Mouse (Mus musculus): ENCODE data around the gene Vps13a. TPM values are rescaled to one million over a fixed set of nuclear protein-coding genes. Genes with fewer than 3 reads are reported as not detected.
"Not testable (repeated sequence)": the region's sequence is repeated elsewhere in the genome, so short reads cannot be mapped to it uniquely, and the experiment has no call there.

The Vps13a gene
- polyA plus RNA-seq (2016; fragmentation: Nextera tagmentation; extraction: Ambion mirVana) = 9.4 and 9.8 TPM in 2 replicates

DNA sequence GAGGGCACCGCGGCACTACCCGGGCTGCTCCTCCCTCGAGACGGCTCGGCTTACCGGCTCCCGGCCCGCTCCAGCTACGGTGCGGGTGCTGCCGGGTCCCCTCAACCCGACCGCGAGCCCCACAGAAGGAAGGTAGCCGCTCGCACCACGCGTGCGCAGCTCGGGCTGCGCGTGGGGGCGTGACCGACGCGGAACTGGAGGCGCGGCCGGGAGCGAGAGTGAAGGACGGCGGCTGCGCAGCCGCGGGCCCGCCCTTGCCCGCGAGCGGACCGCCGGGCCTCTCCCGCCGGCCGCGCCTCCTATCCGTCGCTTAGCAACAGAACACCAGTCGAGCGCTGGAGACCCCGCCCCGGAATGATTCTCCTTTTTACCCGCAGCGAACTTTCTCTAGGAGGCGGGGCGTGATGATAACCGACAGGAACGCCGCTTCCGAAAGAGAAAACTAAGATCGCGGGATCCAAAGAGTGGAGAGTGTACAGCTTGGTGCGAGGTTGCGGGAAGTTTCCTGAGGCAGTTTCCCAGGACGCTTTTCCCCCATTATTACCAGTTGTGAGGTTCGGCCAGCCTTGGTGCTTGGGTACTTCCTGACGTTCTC lies at the start of gene Vps13a:
Vps13a (minus strand) TSS at position 144 of the 595 bp plus-strand sequence.
- Histone ChIP-seq H3K27ac (replicated peaks) (peak within 1 kb of the TSS; percentile 87), H3K27me3 (ENCODE audit: low read depth, poor library complexity, severe bottlenecking) (peaks cover 18% of the 10 kb centered on the region)
- under 1% methylated on average over 67 of the region's 67 CpGs for WGBS

DNA sequence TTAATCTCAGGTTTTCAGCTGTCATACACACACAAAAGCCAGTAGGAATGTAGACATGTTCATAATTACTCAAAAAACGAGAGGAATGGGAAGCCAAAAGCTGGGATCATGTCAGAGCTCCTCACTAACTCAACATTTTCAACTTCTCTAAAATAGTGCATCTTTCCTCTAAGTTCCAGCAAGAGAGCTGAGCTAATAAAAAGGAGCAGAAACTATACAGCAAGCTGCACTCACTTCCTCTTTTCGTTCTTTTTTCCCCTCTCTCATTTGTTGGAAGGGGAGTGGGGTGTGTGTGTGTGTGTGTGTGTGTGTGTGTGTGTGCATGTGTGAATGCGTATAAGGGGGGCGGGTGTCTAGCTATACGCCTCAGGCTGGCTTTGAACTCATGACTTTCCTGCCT lies 46.9 kb upstream of the Vps13a start:
- H3K4me3 ChIP-seq = no peak overlapping the region
- DNase-seq (ENCODE audit: low spot score) = no peak
- no peaks in the 10 kb centered on the region for H3K4me1 ChIP-seq
- WGBS = 85% methylated on average over 5 of the region's 5 CpGs
- no peaks in the 10 kb centered on the region for H3K9me3 ChIP-seq (replicated peaks)
- no peaks in the 10 kb centered on the region for H3K27me3 ChIP-seq (ENCODE audit: low read depth, poor library complexity, severe bottlenecking)
- H3K27ac ChIP-seq (replicated peaks) = no peak overlapping the region
- no peaks in the 10 kb centered on the region for H3K36me3 ChIP-seq

More for the DNA sequence above, at the start of gene Vps13a:
- no peaks in the 10 kb centered on the region for H3K36me3 ChIP-seq
- no peaks in the 10 kb centered on the region for H3K9me3 ChIP-seq (replicated peaks)
- peak; percentile 92 for DNase-seq (ENCODE audit: low spot score)
- H3K4me3 ChIP-seq = peak within 1 kb of the TSS; percentile 80
- peaks cover 14% of the 10 kb centered on the region for H3K4me1 ChIP-seq

DNA sequence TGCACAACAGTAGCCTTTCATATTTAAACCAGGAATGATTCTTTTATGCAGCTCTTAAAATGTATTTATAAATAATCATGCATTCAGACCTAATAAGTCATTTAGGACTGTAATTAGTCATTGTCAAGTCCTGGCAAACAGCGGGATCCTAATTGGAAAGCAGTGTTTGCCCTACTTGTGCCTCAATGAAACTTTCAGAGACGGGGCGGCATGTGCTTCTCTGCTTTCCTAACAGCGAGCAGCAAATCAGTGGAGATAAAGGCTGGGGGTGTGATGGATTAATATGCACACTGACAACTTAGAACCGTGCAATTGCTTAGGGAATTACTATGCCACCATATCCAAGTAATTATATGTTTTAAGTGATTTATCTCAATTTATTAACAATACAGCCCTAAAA lies 44.5 kb upstream of the Vps13a start:
- H3K9me3 ChIP-seq (replicated peaks) = no peaks in the 10 kb centered on the region
- no peak overlapping the region for H3K4me3 ChIP-seq
- H3K4me1 ChIP-seq = no peaks in the 10 kb centered on the region
- no peak overlapping the region for H3K27ac ChIP-seq (replicated peaks)
- H3K36me3 ChIP-seq = no peaks in the 10 kb centered on the region
- no peaks in the 10 kb centered on the region for H3K27me3 ChIP-seq (ENCODE audit: low read depth, poor library complexity, severe bottlenecking)
- no peak for DNase-seq (ENCODE audit: low spot score)
- WGBS = 71% methylated on average over 5 of the region's 5 CpGs

- no peak overlapping the region for H3K4me3 ChIP-seq
- no peaks in the 10 kb centered on the region for H3K9me3 ChIP-seq (replicated peaks)
- no peaks in the 10 kb centered on the region for H3K4me1 ChIP-seq
- H3K27me3 ChIP-seq (ENCODE audit: low read depth, poor library complexity, severe bottlenecking) = no peaks in the 10 kb centered on the region
- 70% methylated on average over 5 of the region's 5 CpGs for WGBS
- no peak for DNase-seq (ENCODE audit: low spot score)
- H3K36me3 ChIP-seq = no peaks in the 10 kb centered on the region
- H3K27ac ChIP-seq (replicated peaks) = no peak overlapping the region
These were observed 34.1 kb upstream of the Vps13a start for GRCm38 (mm10) chr19:16814848-16815247.

DNA sequence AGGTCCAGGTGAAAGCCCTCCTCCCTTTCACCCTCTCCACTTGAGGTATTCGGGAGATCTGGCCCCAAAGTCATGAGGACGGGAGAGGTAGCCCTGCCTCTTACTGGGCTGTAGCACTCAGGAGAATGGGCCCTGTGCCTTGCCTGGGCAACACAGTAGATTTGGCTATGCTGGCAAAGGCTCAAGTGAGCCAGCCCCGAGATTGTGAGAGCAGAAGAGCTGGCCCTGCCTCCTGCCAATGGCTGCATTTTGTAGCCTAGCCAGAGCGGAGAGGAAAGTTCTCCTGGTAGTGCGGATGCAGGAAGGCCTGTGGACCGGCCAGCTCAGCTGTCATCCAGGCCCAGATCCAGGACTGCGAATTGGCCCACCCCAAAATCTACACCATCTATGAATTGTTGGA lies 32.6 kb upstream of the Vps13a start:
- no peaks in the 10 kb centered on the region for H3K9me3 ChIP-seq (replicated peaks)
- WGBS = 82% methylated on average over 7 of the region's 7 CpGs
- H3K36me3 ChIP-seq = no peaks in the 10 kb centered on the region
- no peak for DNase-seq (ENCODE audit: low spot score)
- no peak overlapping the region for H3K4me3 ChIP-seq
- H3K4me1 ChIP-seq = no peaks in the 10 kb centered on the region
- H3K27me3 ChIP-seq (ENCODE audit: low read depth, poor library complexity, severe bottlenecking) = no peaks in the 10 kb centered on the region
- H3K27ac ChIP-seq (replicated peaks) = no peak overlapping the region

DNA sequence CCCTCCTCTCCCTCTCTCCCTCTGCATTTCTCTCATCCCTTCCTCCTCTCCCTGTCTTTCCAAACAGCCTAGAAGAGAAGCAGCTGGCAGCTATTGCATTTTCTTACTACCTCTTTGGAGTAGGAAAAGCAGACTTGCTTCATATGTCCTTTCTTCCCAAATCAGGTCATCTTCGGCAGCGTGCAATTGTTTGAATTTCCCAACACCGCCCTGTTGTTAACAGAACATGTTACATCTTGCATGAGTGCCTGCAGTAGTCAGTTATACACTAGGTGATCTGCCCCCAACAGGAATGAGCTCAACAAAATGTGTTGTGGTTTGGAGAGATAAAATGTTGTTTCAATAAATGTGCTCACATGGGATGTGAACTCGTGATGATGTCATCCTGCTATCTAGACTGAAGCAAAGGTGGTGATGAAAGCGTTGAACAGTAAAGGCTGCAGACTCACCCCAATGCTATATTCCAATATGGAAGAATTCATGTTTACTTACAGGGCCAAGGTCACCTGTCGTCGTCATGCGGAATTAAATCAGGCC lies 31.4 kb upstream of the Vps13a start:
- no peaks in the 10 kb centered on the region for H3K4me1 ChIP-seq
- no peak overlapping the region for H3K27ac ChIP-seq (replicated peaks)
- DNase-seq (ENCODE audit: low spot score) = no peak
- no peaks in the 10 kb centered on the region for H3K36me3 ChIP-seq
- 95% methylated on average over 8 of the region's 8 CpGs for WGBS
- no peaks in the 10 kb centered on the region for H3K27me3 ChIP-seq (ENCODE audit: low read depth, poor library complexity, severe bottlenecking)
- no peaks in the 10 kb centered on the region for H3K9me3 ChIP-seq (replicated peaks)
- no peak overlapping the region for H3K4me3 ChIP-seq

GRCm38 (mm10) chr19:16805102-16805501 lies 24.4 kb upstream of the Vps13a start:
- H3K27me3 ChIP-seq (ENCODE audit: low read depth, poor library complexity, severe bottlenecking) = no peaks in the 10 kb centered on the region
- H3K4me1 ChIP-seq = no peaks in the 10 kb centered on the region
- 44% methylated on average over 3 of the region's 3 CpGs for WGBS
- no peak overlapping the region for H3K4me3 ChIP-seq
- no peak overlapping the region for H3K27ac ChIP-seq (replicated peaks)
- H3K36me3 ChIP-seq = no peaks in the 10 kb centered on the region
- H3K9me3 ChIP-seq (replicated peaks) = no peaks in the 10 kb centered on the region
- no peak for DNase-seq (ENCODE audit: low spot score)

DNA sequence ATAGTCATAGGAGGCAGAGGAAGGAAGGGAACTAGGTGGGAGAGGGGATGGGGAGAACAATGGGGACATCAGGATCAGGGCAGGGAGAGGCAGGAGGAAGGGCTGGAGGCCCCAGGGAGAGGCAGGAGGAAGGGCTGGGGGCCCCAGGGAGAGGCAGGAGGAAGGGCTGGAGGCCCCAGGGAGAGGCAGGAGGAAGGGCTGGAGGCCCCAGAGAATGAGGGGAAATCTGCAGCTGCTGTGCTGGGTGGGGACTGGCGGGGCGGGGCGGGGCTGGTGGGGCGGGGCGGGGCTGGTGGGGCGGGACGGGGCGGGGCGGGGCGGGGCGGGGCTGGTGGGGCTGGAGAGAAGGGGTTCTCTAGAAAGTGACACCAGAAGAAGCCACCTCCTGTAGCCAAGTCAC lies 23.8 kb upstream of the Vps13a start:
- WGBS = no CpG with 5 or more reads among the region's 11 CpGs
- Histone ChIP-seq H3K27ac (replicated peaks) (no peak overlapping the region), H3K27me3 (ENCODE audit: low read depth, poor library complexity, severe bottlenecking) (no peaks in the 10 kb centered on the region), H3K9me3 (replicated peaks) (no peaks in the 10 kb centered on the region), H3K4me3 (no peak overlapping the region), H3K4me1 (no peaks in the 10 kb centered on the region), H3K36me3 (no peaks in the 10 kb centered on the region)
- no peak for DNase-seq (ENCODE audit: low spot score)

- Histone ChIP-seq H3K4me3 (no peak overlapping the region), H3K9me3 (replicated peaks) (no peaks in the 10 kb centered on the region), H3K27ac (replicated peaks) (no peak overlapping the region), H3K27me3 (ENCODE audit: low read depth, poor library complexity, severe bottlenecking) (no peaks in the 10 kb centered on the region), H3K36me3 (no peaks in the 10 kb centered on the region), H3K4me1 (no peaks in the 10 kb centered on the region)
- WGBS = 7% methylated on average over 3 of the region's 3 CpGs
- DNase-seq (ENCODE audit: low spot score) = peak; percentile 26
These were observed 22.0 kb upstream of the Vps13a start for GRCm38 (mm10) chr19:16802707-16803106.

DNA sequence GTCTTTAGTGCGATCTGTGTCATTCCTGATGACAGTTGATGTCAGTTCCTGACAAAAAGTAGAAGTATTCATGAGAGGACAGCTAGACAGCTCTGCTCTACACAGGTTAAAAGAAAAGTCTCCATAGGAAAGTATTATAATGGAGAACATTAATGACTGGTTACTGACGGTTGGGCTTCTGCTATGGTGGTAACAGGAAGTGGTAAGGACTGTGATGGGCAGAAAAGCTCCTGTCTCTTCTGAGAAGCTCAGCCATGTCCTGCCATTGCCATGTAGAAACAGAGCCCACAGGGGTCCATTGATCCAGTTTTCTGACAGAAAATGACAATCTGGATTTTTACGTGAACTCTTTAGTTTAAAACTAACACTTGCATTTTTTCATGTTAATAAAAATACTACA lies 21.4 kb upstream of the Vps13a start:
- Histone ChIP-seq H3K4me3 (no peak overlapping the region), H3K4me1 (no peaks in the 10 kb centered on the region)

GRCm38 (mm10) chr19:16797923-16798322 lies 17.2 kb upstream of the Vps13a start:
- DNase-seq (ENCODE audit: low spot score) = no peak
- no peak overlapping the region for H3K4me3 ChIP-seq
- H3K9me3 ChIP-seq (replicated peaks) = peaks cover 3% of the 10 kb centered on the region; the same call in 1 of the 2 replicates
- H3K27me3 ChIP-seq (ENCODE audit: low read depth, poor library complexity, severe bottlenecking) = no peaks in the 10 kb centered on the region
- no peaks in the 10 kb centered on the region for H3K36me3 ChIP-seq
- 85% methylated on average over 4 of the region's 4 CpGs for WGBS
- no peak overlapping the region for H3K27ac ChIP-seq (replicated peaks)
- no peaks in the 10 kb centered on the region for H3K4me1 ChIP-seq

More for the DNA sequence above, 21.4 kb upstream of the Vps13a start:
- DNase-seq (ENCODE audit: low spot score) = no peak
- Histone ChIP-seq H3K9me3 (replicated peaks) (no peaks in the 10 kb centered on the region), H3K27me3 (ENCODE audit: low read depth, poor library complexity, severe bottlenecking) (no peaks in the 10 kb centered on the region), H3K27ac (replicated peaks) (no peak overlapping the region), H3K36me3 (no peaks in the 10 kb centered on the region)
- WGBS = 81% methylated on average over 3 of the region's 3 CpGs

- not testable (repeated sequence) for H3K4me3 ChIP-seq; H3K27me3 ChIP-seq (ENCODE audit: low read depth, poor library complexity, severe bottlenecking); H3K4me1 ChIP-seq; DNase-seq (ENCODE audit: low spot score); H3K27ac ChIP-seq (replicated peaks); H3K36me3 ChIP-seq; H3K9me3 ChIP-seq (replicated peaks)
- 93% methylated on average over 3 of the region's 3 CpGs for WGBS
These were observed 13.8 kb upstream of the Vps13a start for GRCm38 (mm10) chr19:16794486-16794885.

DNA sequence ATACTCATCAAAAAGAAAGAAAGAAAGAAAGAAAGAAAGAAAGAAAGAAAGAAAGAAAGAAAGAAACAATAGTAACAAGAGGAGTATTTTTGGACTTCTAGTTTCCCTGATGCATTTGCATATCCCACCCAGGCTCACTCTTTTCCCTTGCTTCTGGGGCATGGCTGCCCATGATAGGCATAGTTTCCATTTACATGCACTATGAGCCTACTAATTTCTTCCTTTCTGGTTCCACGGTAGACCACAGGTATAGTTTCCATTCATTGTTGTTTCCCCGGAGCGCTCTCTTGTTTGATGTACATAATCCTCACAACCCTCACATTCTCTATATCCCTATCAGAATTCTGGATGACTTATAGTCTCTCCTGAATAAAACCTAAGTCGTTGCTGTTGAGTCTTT lies 9.2 kb upstream of the Vps13a start:
- H3K4me1 ChIP-seq = no peaks in the 10 kb centered on the region
- H3K27ac ChIP-seq (replicated peaks) = no peak overlapping the region
- no peaks in the 10 kb centered on the region for H3K27me3 ChIP-seq (ENCODE audit: low read depth, poor library complexity, severe bottlenecking)
- H3K9me3 ChIP-seq (replicated peaks) = no peaks in the 10 kb centered on the region; the same call in 1 of the 2 replicates
- no peak for DNase-seq (ENCODE audit: low spot score)
- H3K4me3 ChIP-seq = no peak overlapping the region
- H3K36me3 ChIP-seq = no peaks in the 10 kb centered on the region
- 82% methylated on average over 4 of the region's 4 CpGs for WGBS

Measured in midbrain, embryonic 10.5 days (tissue).